Mouse (Mus musculus): ENCODE results near the gene Usp8. TPM values are rescaled to one million over a fixed set of nuclear protein-coding genes. Genes with fewer than 3 reads are reported as not detected.

Gene Usp8
- total RNA-seq, 2 experiments from 2014 or later = 44.5 to 46.3 TPM

GRCm38 (mm10) chr2:126730502-126730901, 23.4 kb downstream of the Usp8 start:
- intact Hi-C loops (cut with DNase I) = no loop called here

GRCm38 (mm10) chr2:126735339-126736073, 28.4 kb downstream of the Usp8 start:
- intact Hi-C loops (cut with DNase I) = no loop called here
- DNase-seq (ENCODE audit: low spot score in 2 of 2) = peak in 1 of 2 experiments; percentile 2

More at GRCm38 (mm10) chr2:126730502-126730901, 23.4 kb downstream of the Usp8 start:
- DNase-seq (ENCODE audit: low spot score in 2 of 2) = no peak

GRCm38 (mm10) chr2:126740314-126740713, 33.2 kb downstream of the Usp8 start:
- DNase-seq (ENCODE audit: low spot score in 2 of 2) = no peak
- intact Hi-C loops (cut with DNase I) = no loop called here

- DNase-seq (ENCODE audit: low spot score in 2 of 2) = no peak
- intact Hi-C loops (cut with DNase I) = no loop called here
Observed at GRCm38 (mm10) chr2:126743389-126743788, 36.3 kb downstream of the Usp8 start.

GRCm38 (mm10) chr2:126755664-126756063, 48.5 kb downstream of the Usp8 start:
- no peak for DNase-seq (ENCODE audit: low spot score in 2 of 2)
- intact Hi-C loops (cut with DNase I) = loop anchor here (10.0 kb wide), 1 partner anchor 469 kb away; no protein-coding TSS in a partner anchor

- no peak for DNase-seq (ENCODE audit: low spot score in 2 of 2)
- intact Hi-C loops (cut with DNase I) = loop anchor here (10.0 kb wide), 1 partner anchor 465 kb away; no protein-coding TSS in a partner anchor
Observed at GRCm38 (mm10) chr2:126759351-126759750, 52.2 kb downstream of the Usp8 start.

- DNase-seq (ENCODE audit: low spot score in 2 of 2) = peak in 1 of 2 experiments; percentile 45
- intact Hi-C loops (cut with DNase I) = no loop called here
Observed at GRCm38 (mm10) chr2:126765867-126766582, 58.9 kb downstream of the Usp8 start.

- no peak for DNase-seq (ENCODE audit: low spot score in 2 of 2)
- intact Hi-C loops (cut with DNase I) = no loop called here
Observed at GRCm38 (mm10) chr2:126767599-126767998, 60.5 kb downstream of the Usp8 start.

- intact Hi-C loops (cut with DNase I) = no loop called here
- DNase-seq (ENCODE audit: low spot score in 2 of 2) = no peak
Observed at GRCm38 (mm10) chr2:126768194-126768593, 61.1 kb downstream of the Usp8 start.

- intact Hi-C loops (cut with DNase I) = no loop called here
- DNase-seq (ENCODE audit: low spot score in 2 of 2) = no peak
Observed at GRCm38 (mm10) chr2:126769431-126770181, 62.5 kb downstream of the Usp8 start.

GRCm38 (mm10) chr2:126772217-126772616, 65.1 kb downstream of the Usp8 start:
- no peak for DNase-seq (ENCODE audit: low spot score in 2 of 2)

GRCm38 (mm10) chr2:126775951-126776350, 68.8 kb downstream of the Usp8 start:
- DNase-seq (ENCODE audit: low spot score in 2 of 2) = no peak
- intact Hi-C loops (cut with DNase I) = no loop called here

More at GRCm38 (mm10) chr2:126772217-126772616, 65.1 kb downstream of the Usp8 start:
- intact Hi-C loops (cut with DNase I) = no loop called here

GRCm38 (mm10) chr2:126776416-126776815, 69.3 kb downstream of the Usp8 start:
- intact Hi-C loops (cut with DNase I) = no loop called here
- no peak for DNase-seq (ENCODE audit: low spot score in 2 of 2)

GRCm38 (mm10) chr2:126778806-126779205, 71.7 kb downstream of the Usp8 start:
- no peak for DNase-seq (ENCODE audit: low spot score in 2 of 2)
- intact Hi-C loops (cut with DNase I) = no loop called here

- intact Hi-C loops (cut with DNase I) = no loop called here
- DNase-seq (ENCODE audit: low spot score in 2 of 2) = no peak
Observed at GRCm38 (mm10) chr2:126780286-126780685, 73.2 kb downstream of the Usp8 start.

- intact Hi-C loops (cut with DNase I) = no loop called here
- DNase-seq (ENCODE audit: low spot score in 2 of 2) = no peak
Observed at GRCm38 (mm10) chr2:126781478-126781877, 74.3 kb downstream of the Usp8 start.

GRCm38 (mm10) chr2:126782433-126782832, 75.3 kb downstream of the Usp8 start:
- intact Hi-C loops (cut with DNase I) = no loop called here

GRCm38 (mm10) chr2:126783370-126783769, 76.2 kb downstream of the Usp8 start, which contains the start of gene Usp50:
TSS of gene Usp50 (minus strand) at chr2:126783470.
- DNase-seq (ENCODE audit: low spot score in 2 of 2) = no peak
- intact Hi-C loops (cut with DNase I) = no loop called here

More at GRCm38 (mm10) chr2:126782433-126782832, 75.3 kb downstream of the Usp8 start:
- DNase-seq (ENCODE audit: low spot score in 2 of 2) = peak; percentile 51 to 79

GRCm38 (mm10) chr2:126787721-126788342, 80.7 kb downstream of the Usp8 start:
- DNase-seq (ENCODE audit: low spot score in 2 of 2) = peak; percentile 42 to 67
- intact Hi-C loops (cut with DNase I) = no loop called here
